Mouse (Mus musculus) megakaryocyte, embryonic 14.5 days (primary cell): Measurements from ENCODE around the gene Chrnd. TPM values are rescaled to one million over a fixed set of nuclear protein-coding genes. Genes with fewer than 3 reads are reported as not detected.

ENCODE experiments used
- H3K27me3 ChIP-seq: replicated peaks from 2 replicates; pipeline ENCODE3; 2012; ENCODE audit warnings: inconsistent platforms
- H3K36me3 ChIP-seq: replicated peaks from 2 replicates; pipeline ENCODE3; 2012; ENCODE audit warnings: low read length, inconsistent platforms, mixed read lengths
- H3K4me1 ChIP-seq: 2 replicates; pipeline ENCODE4 v1.6.1; 2012; ENCODE audit warnings: inconsistent platforms
- H3K4me3 ChIP-seq: replicated peaks from 2 replicates; pipeline ENCODE3; 2012; ENCODE audit warnings: moderate library complexity, mild to moderate bottlenecking, inconsistent platforms
- H3K9me3 ChIP-seq: 2 replicates; pipeline ENCODE4 v1.6.1; 2012; ENCODE audit warnings: inconsistent platforms
- FLI1 ChIP-seq: IDR thresholded peaks from 2 replicates; pipeline ENCODE4 v1.6.1; 2012; ENCODE audit warnings: low read length, inconsistent platforms, mixed read lengths
- GATA1 ChIP-seq: IDR thresholded peaks from 3 replicates; pipeline ENCODE4 v1.6.1; 2012; ENCODE audit warnings: mixed read lengths, low read length, inconsistent platforms, borderline replicate concordance
- polyA plus RNA-seq: library from polyadenylated mRNA; stranded (reverse); fragments of >175 nt; gene quantifications from 2 replicates; pipeline ENCODE4 v1.2.3, GENCODE M21; 2012; ENCODE audit warnings: low replicate concordance; ENCODE audit not compliant: insufficient read depth

The Chrnd gene
- polyA plus RNA-seq, 1 experiment: not detected

- Histone ChIP-seq H3K4me3 (no peak overlapping the region), H3K4me1 (no peaks in the 10 kb centered on the region), H3K36me3 (peaks cover 99% of the 10 kb centered on the region), H3K27me3 (no peaks in the 10 kb centered on the region), H3K9me3 (no peaks in the 10 kb centered on the region)
- TF ChIP-seq GATA1: no peak
- TF ChIP-seq FLI1: no peak
These were observed 36.2 kb downstream of the Chrnd start for GRCm38 (mm10) chr1:87226409-87227159.

- no peak overlapping the region for H3K4me3 ChIP-seq
- peaks cover 99% of the 10 kb centered on the region for H3K36me3 ChIP-seq
- no peak for TF ChIP-seq FLI1
- no peak for TF ChIP-seq GATA1
These were observed 36.7 kb downstream of the Chrnd start for GRCm38 (mm10) chr1:87227160-87227550.

GRCm38 (mm10) chr1:87230606-87231005 is 40.2 kb downstream of the Chrnd start:
- H3K9me3 ChIP-seq: no peaks in the 10 kb centered on the region
- no peaks in the 10 kb centered on the region for H3K4me1 ChIP-seq
- no peaks in the 10 kb centered on the region for H3K27me3 ChIP-seq
- no peak overlapping the region for H3K4me3 ChIP-seq
- H3K36me3 ChIP-seq: peaks cover 99% of the 10 kb centered on the region
- TF ChIP-seq FLI1 (no peak), GATA1 (no peak)

More at GRCm38 (mm10) chr1:87227160-87227550, 36.7 kb downstream of the Chrnd start:
- Histone ChIP-seq H3K27me3 (no peaks in the 10 kb centered on the region), H3K9me3 (no peaks in the 10 kb centered on the region), H3K4me1 (no peaks in the 10 kb centered on the region)

- H3K9me3 ChIP-seq: no peaks in the 10 kb centered on the region
- TF ChIP-seq GATA1 (no peak), FLI1 (no peak)
- no peaks in the 10 kb centered on the region for H3K4me1 ChIP-seq
- H3K4me3 ChIP-seq: no peak overlapping the region
- H3K27me3 ChIP-seq: no peaks in the 10 kb centered on the region
- peaks cover 99% of the 10 kb centered on the region for H3K36me3 ChIP-seq
These were observed 41.8 kb downstream of the Chrnd start for GRCm38 (mm10) chr1:87232197-87232596.

- H3K36me3 ChIP-seq: peaks cover 68% of the 10 kb centered on the region
These were observed 48.6 kb downstream of the Chrnd start for GRCm38 (mm10) chr1:87239056-87239455.

GRCm38 (mm10) chr1:87243021-87243420 is 52.6 kb downstream of the Chrnd start:
- peaks cover 13% of the 10 kb centered on the region for H3K4me1 ChIP-seq
- H3K4me3 ChIP-seq: no peak overlapping the region
- H3K27me3 ChIP-seq: peaks cover 4% of the 10 kb centered on the region
- H3K36me3 ChIP-seq: peaks cover 29% of the 10 kb centered on the region
- H3K9me3 ChIP-seq: no peaks in the 10 kb centered on the region
- no peak for TF ChIP-seq FLI1
- TF ChIP-seq GATA1: no peak

More at GRCm38 (mm10) chr1:87239056-87239455, 48.6 kb downstream of the Chrnd start:
- TF ChIP-seq GATA1 (no peak), FLI1 (no peak)
- no peaks in the 10 kb centered on the region for H3K4me1 ChIP-seq
- no peaks in the 10 kb centered on the region for H3K9me3 ChIP-seq
- no peak overlapping the region for H3K4me3 ChIP-seq
- no peaks in the 10 kb centered on the region for H3K27me3 ChIP-seq

GRCm38 (mm10) chr1:87245430-87245829 is 55.0 kb downstream of the Chrnd start:
- peaks cover 13% of the 10 kb centered on the region for H3K4me1 ChIP-seq

GRCm38 (mm10) chr1:87245929-87246815 is 55.8 kb downstream of the Chrnd start:
- no peak for TF ChIP-seq FLI1
- Histone ChIP-seq H3K27me3 (peaks cover 21% of the 10 kb centered on the region), H3K36me3 (peaks cover 4% of the 10 kb centered on the region), H3K4me3 (peak overlapping the region; percentile 56), H3K4me1 (peaks cover 13% of the 10 kb centered on the region), H3K9me3 (no peaks in the 10 kb centered on the region)

More at GRCm38 (mm10) chr1:87245430-87245829, 55.0 kb downstream of the Chrnd start:
- Histone ChIP-seq H3K4me3 (no peak overlapping the region), H3K36me3 (peaks cover 6% of the 10 kb centered on the region), H3K27me3 (peaks cover 21% of the 10 kb centered on the region), H3K9me3 (no peaks in the 10 kb centered on the region)
- TF ChIP-seq GATA1: no peak
- TF ChIP-seq FLI1: no peak

Other genes starting within 250 kb of the Chrnd start
- gene Alppl2, start 100.7 kb upstream of the Chrnd start, polyA plus RNA-seq: not detected in 2 replicates
- not detected in 2 replicates for gene Alpi, start 89.0 kb upstream of the Chrnd start, polyA plus RNA-seq
- gene Akp3, start 65.6 kb upstream of the Chrnd start, polyA plus RNA-seq: not detected in 2 replicates
- not detected in 2 replicates for gene Ecel1, start 34.1 kb upstream of the Chrnd start, polyA plus RNA-seq
- gene Prss56, start 7.3 kb upstream of the Chrnd start, polyA plus RNA-seq: not detected in 2 replicates
- gene Chrng, start 14.1 kb downstream of the Chrnd start, polyA plus RNA-seq: not detected in 2 replicates
- gene Eif4e2, start 23.3 kb downstream of the Chrnd start, polyA plus RNA-seq: 21.2 and 24.1 TPM in 2 replicates
- gene Efhd1, start 73.8 kb downstream of the Chrnd start, polyA plus RNA-seq: 0.10 TPM in 1 of 2 replicates, not detected in the other
- 4.7 and 10.4 TPM in 2 replicates for gene Gigyf2, start 136.4 kb downstream of the Chrnd start, polyA plus RNA-seq
- not detected in 2 replicates for gene Kcnj13, start 204.1 kb downstream of the Chrnd start, polyA plus RNA-seq